Mouse (Mus musculus) left cerebral cortex, adult 11 months (tissue): ENCODE data around the gene Avil.
A peak's percentile ranks its signal among the peaks of the same experiment; 100 is the strongest.

ENCODE experiments used
- DNase-seq: peaks from one replicate; pipeline ENCODE4 v3.0.0; 2022; ENCODE audit warnings: low spot score

The Avil gene

DNA sequence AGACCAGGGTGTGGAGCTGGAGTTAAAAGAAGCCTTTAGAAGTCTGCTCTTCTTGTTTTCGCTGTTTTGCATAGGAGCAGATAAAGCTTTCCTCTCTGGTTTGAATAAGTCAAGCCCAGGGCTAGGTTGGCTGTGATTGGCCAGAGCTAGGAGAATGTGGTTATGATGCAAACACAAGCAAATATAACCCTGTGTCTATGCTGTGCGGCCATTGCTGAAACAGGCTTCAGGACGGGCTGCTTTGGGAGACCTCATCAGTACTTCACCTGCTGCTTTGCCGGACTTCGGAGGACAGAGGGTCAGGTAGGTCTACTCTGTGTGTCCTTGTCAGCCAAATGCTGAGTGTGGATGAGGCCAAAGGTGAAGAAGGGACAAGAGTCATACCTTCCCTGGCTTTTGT, at the start of gene Avil:
Gene Avil, plus strand, starts transcription at position 181 of the 400 bp plus-strand sequence.
- DNase-seq, result no peak

DNA sequence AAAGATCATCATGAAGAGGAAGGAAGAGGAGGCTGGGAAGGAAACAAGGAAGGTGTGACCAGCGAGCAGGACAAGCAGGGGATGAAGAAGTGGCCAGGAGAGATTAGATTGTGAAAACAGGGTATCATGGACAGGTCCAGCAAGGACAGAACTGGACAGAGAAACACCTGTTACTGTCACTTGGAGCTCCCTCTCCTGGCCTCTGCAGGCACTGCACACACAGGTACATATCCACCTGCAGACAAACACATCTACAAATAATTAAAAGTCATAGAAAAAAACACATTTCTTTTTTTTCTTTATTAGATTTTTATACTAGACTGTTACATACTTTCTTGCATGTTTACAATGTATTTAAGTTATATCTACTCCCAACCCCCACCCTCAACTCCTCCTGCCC, 48.1 kb upstream of the Avil start:
- DNase-seq, result no peak

DNA sequence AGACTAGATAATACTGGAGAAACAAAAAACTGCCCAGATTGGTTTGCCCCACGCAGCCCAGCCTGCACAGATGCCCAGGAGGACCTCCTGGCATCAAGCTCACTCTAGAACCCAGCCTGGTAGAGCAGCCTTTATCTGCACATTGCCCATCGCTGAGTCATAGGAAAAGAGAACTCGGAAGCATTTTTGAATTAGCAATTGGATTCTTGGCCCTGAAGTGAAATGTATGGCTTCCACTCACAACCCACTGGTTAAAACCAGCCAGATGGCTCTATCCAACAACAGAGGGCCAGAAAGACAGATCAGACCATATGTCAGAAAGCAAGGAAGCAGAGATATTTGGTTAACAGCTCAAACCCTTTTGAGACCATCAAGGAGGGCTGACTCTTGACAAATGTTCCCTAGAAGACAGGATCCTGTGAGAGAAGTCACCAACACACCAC, 47.5 kb upstream of the Avil start:
- DNase-seq, result no peak

DNA sequence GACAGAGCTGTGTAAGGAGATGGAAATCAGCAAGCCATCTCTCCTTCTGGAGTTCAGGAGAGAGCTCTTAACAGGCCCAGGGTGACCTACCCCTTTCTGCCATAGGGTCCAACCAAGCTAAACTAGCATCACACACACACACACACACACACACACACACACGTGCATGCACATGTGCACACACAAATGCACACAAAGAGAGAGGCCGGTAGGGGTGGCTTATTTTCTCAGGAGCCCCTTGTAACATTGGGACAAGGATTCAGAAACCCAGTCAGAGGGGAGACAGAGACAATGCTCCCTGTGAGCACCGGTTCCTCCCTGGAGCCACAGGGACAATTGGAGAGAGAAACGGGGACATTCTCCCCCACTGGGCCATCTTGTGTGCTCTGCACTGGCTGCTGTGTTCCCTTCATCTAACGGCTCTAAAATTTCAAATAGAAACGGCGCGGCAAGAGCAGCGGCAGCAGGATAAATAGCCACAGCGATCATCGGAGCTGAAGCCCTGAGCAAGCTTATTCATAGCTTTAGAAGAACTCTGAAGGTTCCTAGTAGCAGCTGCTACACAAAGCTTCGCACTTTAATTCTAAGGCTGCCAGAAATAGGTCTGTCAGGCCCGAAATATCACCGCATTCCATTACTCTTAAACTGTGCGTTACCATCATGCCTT, 43.7 kb upstream of the Avil start:
- peak; percentile 72 for DNase-seq

DNA sequence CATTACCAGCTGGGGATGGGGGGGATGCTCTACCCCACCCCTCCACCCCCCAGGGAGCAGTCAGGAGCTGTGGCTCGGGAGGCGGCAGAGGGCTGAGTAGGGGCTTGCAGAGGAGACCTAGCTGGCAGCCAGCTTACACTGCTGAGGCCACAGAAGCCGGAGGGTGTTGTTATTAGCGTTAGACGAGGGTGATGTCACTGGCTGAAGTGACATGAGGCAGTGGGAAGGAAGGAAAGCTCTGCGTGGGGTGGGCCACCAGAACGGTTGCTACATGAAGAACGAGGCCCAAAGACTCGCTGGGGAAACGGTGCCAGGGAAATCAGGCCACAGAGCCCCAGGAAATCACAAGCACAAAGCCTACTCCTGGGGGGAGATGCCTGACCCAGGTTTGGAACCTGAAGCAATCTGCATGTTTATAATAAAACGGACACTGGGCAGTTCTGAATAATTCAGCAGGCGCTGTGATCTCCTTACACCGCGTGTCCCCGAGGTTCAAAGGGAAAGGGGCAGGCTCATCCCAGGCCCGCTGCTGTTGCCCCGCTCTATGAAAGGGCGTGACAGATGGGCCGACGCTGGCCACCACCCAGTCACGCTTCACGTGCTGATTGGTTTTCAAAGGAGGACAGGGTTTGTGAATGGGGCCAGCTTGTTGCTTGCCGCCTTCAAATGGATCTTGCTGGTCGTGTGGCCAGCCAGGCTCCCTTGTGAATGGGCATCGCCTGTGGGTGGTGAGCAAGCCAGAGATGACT, 43.0 kb upstream of the Avil start:
- peak; percentile 39 for DNase-seq

DNA sequence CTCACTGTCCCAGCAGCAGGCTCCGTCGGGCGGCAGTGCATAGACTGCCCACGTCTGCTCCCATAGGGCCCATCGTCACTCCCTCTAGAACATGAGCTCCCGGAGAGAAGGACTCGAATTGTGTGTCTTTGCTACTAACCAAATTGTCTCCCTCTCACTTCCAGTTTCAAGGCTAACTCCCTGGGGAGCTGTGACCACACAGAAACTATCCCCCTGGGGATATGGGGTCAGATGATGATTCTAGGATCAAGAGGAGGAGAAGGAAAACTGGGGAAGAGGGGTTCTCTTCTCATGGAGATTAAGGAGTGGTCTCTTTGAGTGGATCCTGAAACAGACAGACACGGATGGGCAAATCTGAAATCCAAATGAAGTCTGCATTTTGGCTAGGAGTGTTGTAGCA, 40.0 kb upstream of the Avil start:
- no peak for DNase-seq

DNA sequence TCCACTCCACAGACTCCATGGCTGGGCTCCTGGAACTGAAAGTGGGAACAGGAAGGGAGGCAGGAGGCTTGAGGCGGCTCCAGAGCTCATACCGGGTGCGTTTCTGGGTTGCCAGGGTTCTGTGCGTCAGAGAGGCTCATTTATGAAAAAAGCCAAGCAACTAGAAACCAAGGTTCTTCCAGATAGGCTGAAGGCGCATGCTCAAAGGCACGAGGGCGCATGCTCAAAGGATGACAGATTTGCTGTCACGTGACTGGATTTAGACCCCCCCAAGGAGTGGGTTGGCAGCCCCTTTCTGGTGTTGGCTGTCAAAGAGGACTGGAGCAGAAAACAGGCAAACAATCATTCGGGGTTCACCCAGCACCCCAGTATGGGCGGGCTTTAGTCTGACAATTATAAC, 38.8 kb upstream of the Avil start:
- no peak for DNase-seq

DNA sequence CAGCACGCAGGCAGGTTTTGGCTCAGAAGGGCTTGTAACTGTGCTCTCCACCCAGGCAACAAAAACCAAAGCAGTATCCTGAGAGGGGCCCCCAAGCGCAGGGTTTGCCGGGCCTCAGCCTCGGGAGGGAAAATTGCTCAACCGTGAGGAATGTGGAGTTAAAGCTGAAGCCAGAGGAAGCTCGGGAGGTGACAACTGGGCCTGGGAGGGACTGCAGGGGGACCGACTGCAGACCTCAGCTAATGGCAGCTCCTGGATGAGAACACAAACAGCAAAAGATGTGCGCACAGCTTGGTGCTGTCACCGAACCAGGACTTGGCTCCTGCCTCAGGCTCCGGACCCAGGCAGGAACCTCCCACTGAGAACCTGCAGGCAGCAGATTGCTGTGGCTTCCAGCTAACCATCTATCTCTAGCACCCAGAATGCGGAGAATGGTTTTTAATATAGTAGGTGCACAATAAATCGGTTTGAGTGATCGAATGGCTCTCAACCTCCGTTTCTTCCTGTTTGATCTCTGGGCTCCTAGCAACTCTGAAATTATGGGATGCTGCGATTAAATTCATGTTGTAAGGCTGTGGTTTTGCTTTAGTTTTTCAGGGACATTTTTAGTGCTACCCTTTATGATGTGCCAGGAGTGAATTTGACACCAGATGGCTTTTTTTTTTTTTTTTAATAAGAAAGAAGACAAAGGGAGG, 38.1 kb upstream of the Avil start:
- DNase-seq, result no peak

DNA sequence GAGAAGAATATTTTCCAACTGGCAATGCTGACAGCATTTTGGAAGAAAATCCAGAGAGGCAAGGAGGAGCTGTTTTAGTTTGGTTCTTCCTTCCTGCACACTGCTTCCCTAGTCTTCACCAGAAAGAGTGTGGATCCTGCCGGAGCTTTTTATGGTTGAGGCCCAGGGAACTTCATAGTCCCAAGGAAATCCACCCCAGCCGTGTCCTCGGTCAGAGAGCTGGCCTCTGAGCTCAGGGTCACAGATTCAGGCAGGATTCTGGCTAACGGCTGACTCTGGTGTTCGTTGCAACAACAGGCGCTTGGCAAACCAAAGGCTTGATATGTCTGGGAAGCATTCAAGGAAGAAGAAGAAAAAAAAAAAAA, 37.6 kb upstream of the Avil start:
- no peak for DNase-seq

DNA sequence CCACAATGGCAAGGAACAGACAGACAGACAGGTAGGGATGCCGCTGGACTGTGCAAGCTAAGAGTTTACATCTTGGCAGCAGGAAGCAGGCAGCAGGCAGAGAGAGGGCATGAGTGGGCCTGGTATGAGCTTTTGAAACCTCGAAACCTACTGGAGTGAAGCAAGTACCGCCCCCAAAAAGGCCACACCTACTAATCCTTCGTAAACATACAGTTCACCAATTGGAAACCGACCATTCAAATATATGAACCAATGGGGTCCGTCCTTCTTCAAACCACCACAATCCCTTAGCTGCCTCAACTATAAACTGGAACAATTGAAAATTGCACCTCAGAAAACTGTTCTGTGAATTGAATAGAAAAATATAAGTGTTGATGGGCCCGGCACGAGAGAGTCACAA, 36.7 kb upstream of the Avil start:
- no peak for DNase-seq

DNA sequence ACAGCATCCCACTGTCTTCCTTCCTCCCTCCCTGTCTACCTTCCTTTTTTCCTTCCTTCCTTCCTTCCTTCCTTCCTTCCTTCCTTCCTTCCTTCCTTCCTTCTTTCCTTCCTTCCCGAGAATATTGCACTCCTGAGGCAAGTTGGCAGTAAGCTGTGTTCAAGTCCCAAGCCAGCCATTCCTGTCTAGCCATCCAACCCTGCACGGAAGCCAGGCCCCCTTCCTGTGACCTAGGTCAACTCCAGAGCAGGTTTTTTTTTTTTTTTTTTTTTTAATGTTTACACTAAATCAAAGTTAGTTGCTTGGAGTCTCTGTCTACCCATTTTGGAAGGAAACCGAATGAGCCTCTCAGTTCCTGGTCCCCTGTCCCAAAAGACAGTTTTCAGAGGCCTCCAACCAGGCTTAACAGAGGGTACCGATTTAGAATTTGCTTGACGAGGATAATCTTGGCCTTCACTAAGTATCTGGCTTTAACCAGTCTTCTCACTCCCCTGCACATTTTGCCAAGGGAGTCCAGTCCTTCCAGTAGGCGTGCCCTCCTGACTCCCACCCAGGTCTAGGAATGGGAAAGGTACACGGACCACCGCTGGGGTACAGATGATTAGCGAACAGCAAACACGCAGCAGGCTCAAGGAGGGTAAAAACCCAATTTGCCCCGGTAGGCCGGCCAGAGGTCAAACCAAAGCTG, 29.0 kb upstream of the Avil start:
- no peak for DNase-seq

DNA sequence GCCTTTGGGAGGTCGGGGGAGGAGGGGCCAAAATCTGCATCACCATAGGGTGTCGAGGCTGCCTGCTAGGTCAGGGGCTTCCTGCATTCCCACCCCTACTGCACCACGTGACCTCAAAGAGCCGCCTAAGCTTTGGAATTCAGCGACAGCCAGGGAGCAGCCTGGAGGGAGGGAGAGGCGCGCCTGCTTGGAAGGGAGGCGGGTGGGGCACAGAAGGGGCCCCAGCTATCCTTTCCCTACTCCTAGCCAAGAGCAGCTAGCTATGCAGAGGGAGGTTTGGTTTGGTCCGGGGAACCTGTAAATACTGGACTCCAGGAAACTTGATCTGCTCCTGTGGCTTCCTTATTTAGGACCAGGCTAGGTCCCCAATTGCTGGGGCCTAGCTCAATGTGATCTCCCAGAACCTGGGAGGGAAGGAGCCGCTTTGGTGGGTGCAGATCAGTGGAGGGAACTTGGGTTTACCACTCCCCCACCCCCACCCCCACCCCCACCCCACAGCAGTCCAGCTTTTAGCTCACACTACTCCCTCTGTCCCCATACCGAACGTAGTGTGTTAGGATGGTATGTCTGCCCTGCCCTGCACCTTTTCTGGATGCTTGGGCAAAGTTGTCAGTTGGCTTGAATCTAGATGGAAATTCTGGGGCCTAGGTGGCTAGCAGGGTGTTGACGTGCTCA, 28.3 kb upstream of the Avil start:
- DNase-seq, result no peak

DNA sequence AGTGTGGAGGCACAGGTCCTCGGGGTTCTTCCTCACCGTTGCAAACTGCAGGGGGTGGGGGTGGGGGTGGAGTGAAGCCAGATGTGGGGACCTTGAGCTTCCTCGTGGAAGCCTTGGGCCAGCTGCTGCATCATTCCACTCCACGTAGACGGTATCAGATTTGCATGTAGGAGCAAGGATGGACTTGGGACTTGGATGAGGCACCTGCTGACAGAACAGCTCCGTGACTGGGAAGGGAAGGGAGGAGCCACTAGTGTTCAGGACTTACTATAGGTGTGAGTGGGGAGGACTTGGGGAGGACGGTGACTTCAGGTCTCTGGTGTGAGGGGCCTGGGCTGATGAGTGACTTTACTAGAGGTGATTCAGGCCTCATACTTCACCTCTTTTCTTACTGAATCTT, 27.5 kb upstream of the Avil start:
- no peak for DNase-seq

DNA sequence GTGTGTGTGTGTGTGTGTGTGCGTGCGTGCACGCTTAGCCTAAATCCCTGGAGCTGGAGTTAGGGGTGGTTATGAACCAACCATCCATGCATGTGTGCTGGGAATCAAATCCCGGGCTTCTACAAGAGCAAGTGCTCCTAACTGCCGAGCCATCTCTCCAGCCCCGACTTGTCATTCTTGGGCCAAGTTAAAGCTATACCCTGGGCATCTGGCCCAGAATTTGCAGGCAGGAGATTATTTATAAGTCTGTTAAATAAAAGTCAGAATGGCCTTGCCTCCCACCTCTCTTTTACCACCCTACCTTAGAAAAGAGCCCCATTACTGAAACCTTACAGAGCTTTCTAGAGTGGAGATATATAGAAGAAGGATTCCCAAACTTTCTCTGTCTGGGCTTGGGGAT, 24.8 kb upstream of the Avil start:
- no peak for DNase-seq

DNA sequence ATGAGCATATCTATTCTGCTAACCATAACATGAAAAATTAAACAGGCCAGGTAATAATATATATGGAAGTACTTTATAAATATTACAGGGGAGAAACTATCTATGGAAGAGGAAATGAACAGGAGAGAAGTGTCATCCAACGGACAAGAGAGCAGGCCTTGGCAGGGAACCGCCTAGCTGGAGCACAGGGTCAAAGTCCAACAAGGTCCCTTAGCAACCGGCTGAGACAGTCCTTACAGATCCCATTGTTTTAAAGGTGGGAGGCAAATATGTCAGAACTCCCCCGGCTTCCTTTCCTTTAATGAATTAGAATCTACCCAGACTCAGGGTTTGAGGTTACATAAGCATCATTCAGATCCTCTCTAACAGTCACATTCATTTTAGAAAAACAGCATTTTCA, 23.4 kb upstream of the Avil start:
- DNase-seq, result no peak

DNA sequence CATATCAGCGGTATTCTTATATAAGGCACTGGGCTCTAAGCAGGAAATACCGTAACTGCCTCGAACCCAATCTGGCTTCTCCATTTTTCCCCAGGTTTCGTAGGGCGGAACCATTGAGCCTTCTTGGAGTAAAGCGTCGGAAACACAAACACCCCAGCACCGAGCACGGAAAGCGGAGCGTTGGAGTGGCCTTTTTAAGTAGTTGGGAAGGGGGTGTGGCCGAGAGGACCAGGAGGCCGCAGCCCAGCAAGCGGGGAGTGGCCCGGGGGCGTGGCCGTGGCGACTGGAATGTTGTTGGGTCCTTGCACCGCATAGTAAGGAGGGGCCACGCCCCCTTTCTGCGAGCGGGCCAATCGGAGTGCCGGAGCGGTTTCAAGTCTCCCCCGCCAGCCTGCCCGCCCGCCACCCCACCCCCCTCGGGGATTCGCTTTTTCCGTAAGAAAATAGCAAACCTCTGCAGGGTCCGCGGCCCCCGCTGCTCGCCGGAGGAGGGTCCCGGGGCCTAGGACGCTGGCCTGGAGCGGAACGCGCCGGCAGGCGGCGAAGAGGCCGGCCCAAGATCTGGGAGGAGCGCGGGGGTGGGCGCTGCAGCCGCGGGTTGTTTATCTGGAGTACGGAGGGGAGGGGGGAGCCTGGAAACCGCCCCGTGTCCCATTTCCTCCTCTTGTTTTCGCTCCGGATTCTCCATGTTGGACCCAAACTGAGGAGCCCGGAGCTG, 22.1 kb upstream of the Avil start, which contains the start of gene Ctdsp2:
Gene Ctdsp2, plus strand, starts transcription at position 441 of the 718 bp plus-strand sequence.
- peak; percentile 99 for DNase-seq

DNA sequence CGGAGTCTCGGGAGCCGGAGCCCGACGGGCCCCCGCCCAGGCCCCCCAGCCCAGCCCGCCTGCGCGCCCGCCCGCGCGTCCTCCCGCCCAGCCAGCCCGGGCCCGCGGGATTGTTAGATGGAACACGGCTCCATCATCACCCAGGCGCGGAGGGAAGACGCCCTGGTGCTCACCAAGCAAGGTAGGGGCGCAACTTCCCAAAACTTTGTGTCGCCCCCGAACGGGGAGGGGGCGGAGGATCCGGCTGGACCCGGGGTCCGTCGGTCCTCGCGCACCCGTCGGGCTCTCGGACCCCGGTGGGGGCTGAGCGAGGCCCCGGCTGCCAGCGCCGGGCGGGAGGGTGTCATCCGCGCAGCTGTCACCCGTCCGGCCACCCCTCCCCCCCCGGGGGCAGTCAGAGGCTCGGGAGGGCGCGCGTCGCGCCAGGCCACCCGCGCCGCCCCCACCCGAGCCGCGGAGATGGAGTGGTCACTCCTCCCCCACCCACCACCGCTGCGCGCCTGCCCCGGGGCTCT, 21.3 kb upstream of the Avil start:
- DNase-seq, result no peak

DNA sequence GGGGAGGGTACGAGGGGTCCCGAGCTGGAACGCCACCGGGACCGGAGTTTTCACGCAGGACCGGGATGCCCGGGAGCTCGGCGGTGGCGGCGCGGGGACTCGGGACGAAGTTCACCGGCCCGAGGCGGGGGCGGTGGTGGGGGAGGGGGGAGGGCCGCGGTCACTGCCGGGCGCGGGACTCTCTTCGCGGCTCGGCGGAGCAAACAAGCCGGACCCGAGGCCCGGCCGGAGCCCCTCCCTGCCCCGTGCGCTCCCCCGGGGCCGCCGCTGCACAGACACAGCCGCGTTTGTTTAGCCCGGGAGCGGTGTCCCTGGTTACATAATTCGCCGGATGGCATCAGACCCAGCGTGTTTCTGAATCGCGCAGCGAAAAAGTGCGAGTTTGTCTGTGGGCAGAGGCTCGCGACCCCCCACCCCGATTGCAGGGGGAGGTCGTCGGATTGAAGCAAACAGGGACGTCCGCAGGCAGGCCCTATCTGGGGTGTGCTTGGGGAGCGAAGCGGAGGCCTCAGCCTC, 20.8 kb upstream of the Avil start:
- no peak for DNase-seq

DNA sequence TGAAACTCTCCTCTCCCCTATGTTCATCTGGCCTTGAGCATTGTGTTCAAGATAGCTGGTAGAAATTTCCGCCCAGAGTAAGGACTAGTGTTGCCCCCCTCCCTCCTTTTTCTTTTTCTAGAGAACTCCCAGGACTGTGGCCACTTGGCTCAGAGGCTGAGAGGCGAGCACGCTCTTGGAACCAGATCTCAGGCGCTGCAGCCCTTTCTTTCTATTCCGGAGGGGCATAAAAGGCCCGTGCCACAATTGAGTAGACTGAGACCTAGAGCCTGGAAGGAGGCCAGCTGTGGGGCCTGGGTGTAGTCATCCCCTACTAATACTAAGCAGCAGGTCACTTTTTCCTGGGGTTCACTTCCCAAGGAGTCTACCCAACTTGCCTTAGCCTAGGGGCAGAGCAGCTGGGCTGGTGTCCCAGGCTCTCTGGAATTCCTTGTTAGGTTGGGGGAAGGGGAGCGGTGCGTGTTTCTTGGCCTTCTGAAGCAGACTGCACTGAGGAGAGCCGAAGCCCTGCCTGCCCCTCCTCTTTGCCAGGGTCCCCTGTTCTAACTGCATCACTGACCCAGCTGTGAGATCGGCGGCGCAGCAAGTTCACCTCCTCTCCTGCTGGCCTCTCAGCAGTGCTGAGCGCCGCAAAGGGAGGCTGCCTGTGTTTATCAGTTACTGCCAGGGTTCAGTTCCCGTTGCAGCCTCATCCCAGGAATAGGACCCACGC, 20.1 kb upstream of the Avil start:
- no peak for DNase-seq

DNA sequence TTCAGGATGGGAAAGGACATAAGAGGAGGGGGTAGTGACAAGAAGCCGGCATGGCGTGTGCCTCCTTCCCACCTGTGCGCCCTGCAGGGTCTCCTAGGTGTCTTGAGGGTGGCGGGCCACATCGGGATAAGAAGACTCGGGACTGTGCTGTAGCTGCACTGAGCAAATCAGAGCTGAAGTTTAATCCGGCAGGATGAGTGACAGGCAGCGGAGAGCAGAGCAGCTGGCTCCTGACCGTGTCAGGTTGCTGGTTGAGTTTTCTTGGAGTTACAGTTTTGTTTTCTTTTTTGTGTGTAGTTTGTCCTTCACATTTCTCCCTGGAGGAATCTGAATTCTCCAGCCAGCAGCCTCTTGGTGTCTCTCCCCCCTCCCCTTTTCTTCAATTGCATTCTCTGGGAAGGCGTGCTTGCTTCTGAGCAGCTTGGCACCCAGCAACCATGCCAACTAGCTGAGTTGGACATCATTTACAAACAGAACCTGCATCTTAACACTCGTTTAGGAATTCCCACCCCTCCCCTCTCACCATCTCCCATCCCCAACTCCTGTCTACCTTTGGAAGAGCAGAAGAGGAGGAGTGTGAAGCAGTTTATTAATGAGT, 19.5 kb upstream of the Avil start:
- DNase-seq, result no peak
